Mouse (Mus musculus) embryonic fibroblast, embryonic 13.5 days (primary cell): ENCODE data around the gene Fgfr3.

Experiments
- CTCF ChIP-seq: IDR thresholded peaks from 2 replicates; pipeline ENCODE4 v1.5.1; 2011; ENCODE audit warnings: mild to moderate bottlenecking, control low read depth, low read length, moderate library complexity, borderline replicate concordance; ENCODE audit not compliant: insufficient read depth
- POLR2A ChIP-seq: IDR thresholded peaks from 2 replicates; pipeline ENCODE4 v1.6.1; 2011; ENCODE audit warnings: low read depth, mild to moderate bottlenecking, control low read depth, low read length, moderate library complexity

DNA sequence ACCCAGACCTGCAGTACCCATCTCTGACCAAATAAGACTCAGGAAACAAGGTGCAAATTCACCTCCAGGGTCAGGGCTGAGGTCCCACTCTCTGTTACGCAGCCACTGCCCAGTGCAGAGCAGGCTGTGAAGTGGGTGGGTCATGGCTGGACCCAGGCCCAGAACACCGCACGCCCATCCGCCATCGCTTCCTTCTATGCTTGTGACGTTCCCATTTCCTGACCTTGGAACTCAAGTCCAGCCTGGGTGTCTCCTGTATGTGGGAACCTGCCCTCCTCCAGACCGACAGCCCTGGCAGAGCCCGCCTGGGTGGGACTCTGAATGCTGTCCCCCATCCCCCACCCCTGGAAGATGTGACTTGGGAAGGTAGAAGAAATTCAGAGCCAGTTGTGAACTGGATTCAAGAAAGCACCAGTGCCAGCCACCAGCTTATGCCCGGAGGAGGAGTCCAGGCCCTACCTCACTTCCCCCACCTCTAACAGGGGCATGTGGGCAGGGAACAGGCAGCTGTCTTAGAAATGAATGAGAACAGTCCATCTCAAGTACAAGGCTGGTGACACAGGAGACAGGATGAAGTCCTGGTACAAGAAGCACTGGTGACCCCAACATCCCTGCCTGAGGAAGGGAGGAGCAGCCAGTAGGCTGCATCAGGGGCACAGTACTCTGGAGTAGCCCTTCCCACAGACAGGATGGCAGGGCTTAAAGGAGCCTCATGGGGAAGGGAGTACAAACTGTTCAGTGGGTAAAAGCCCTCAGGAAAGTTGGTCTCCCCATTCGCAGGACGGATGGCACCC is 31.4 kb upstream of the Fgfr3 start:
- no peak for TF ChIP-seq CTCF
- TF ChIP-seq POLR2A = no peak
